Mouse (Mus musculus) intestine, postnatal 0 days (tissue): ENCODE measurements at regions not wholly inside any gene's neighbourhood (a gene's known extent, or its start where the extent isn't known, plus 50 kb on each side); places are given as distances from the start of the nearest gene placed in this dataset.
A peak's percentile ranks its signal among the peaks of the same experiment; 100 is the strongest.

Experiments used
- ATAC-seq: fragments of 200-750 bp; cut with Nextera tagmentation; 2 replicates; pipeline ENCODE4 v1.8.0; 2017; ENCODE audit warnings: mild to moderate bottlenecking, moderate TSS enrichment, moderate library complexity
- H3K27ac ChIP-seq: fragments of 300-500 bp; sonication (generic); 2 replicates; pipeline ENCODE4 v1.5.1; 2014; ENCODE audit warnings: mild to moderate bottlenecking, low read depth, low read length, moderate library complexity
- H3K27me3 ChIP-seq: fragments of 300-500 bp; sonication (generic); replicated peaks from 2 replicates; pipeline ENCODE4 v1.6.1; 2014; ENCODE audit warnings: low read length, mixed read lengths; ENCODE audit not compliant: control insufficient read depth, insufficient read depth
- H3K36me3 ChIP-seq: fragments of 300-500 bp; sonication (generic); 2 replicates; pipeline ENCODE4 v1.6.1; 2014; ENCODE audit warnings: mild to moderate bottlenecking, moderate library complexity; ENCODE audit not compliant: control insufficient read depth, insufficient read depth
- H3K4me1 ChIP-seq: fragments of 300-500 bp; sonication (generic); replicated peaks from 2 replicates; pipeline ENCODE4 v1.6.1; 2014; ENCODE audit warnings: antibody characterized with exemption, low read length, mixed read lengths; ENCODE audit not compliant: control insufficient read depth, insufficient read depth
- H3K4me2 ChIP-seq: fragments of 300-500 bp; sonication (generic); replicated peaks from 2 replicates; pipeline ENCODE4 v1.6.1; 2014; ENCODE audit warnings: low read depth, mild to moderate bottlenecking, moderate library complexity
- H3K4me3 ChIP-seq: fragments of 300-500 bp; sonication (generic); 2 replicates; pipeline ENCODE4 v1.5.1; 2014; ENCODE audit warnings: low read depth, low read length
- H3K9ac ChIP-seq: fragments of 300-500 bp; sonication (generic); 2 replicates; pipeline ENCODE4 v1.6.1; 2014; ENCODE audit warnings: mild to moderate bottlenecking, low read depth, low read length
- H3K9me3 ChIP-seq: fragments of 300-500 bp; sonication (generic); 2 replicates; pipeline ENCODE4 v1.6.1; 2016; ENCODE audit warnings: mixed run types; ENCODE audit not compliant: control insufficient read depth
- CTCF ChIP-seq: sonication (generic); IDR thresholded peaks from 2 replicates; pipeline ENCODE4 v1.5.1; 2016; ENCODE audit warnings: low read depth, mild to moderate bottlenecking, control low read depth, antibody characterized with exemption, moderate library complexity
- WGBS: fragments of 180-500 bp; shearing (Covaris S2); extraction: QIAGEN DNeasy Blood & Tissue Kit; methylation state at CpG from one replicate; pipeline ENCODE4 v1.1.7; 2014; 5-methylcytosine and 5-hydroxymethylcytosine counted together

DNA sequence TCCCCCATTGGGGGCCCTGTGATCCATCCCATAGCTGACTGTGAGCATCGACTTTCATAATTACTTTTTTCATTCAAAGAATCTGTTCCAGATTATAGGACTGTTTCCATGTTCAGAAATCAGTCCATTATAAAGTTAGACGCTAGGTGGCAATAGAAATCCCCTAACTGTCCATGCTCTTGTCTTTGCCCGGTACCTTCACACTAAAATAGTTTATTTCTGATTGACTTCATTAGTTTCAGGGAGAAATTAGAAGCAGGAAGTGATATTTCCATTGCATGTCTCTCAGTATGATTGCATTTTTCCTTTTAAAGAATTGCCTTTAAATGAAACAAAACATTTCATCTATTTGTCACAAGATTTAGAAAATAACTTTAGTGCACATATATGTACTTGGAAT, 131.7 kb downstream of the Fbxo8 start:
- no peaks in the 10 kb centered on the region for H3K4me1 ChIP-seq
- 13% methylated on average over 3 of the region's 3 CpGs for WGBS
- no peak overlapping the region for H3K4me3 ChIP-seq
- TF ChIP-seq CTCF: peak; percentile 70
- ATAC-seq: no peak
- H3K27me3 ChIP-seq: no peaks in the 10 kb centered on the region
- no peak overlapping the region for H3K4me2 ChIP-seq
- H3K27ac ChIP-seq: no peak overlapping the region
- H3K36me3 ChIP-seq: no peaks in the 10 kb centered on the region
- no peaks in the 10 kb centered on the region for H3K9me3 ChIP-seq
- H3K9ac ChIP-seq: no peak overlapping the region

DNA sequence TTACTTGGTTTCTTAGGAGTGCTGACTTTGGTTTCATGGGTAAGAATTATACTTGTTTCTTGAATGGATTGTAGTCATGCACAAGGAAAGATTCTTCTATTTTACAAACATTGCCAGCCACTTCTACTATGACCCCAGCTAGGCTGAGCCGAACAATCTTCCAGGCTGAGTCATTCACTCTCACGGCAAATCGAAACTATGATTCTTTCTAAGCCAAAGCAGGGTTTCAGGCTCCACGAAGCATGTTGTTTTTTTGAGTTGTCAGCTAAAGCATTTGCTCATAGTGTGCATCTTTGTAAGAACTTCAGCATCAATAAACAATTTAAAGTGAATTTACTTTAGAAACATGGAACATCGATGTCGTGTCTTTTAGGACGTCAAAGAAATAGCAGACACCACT, 133.5 kb downstream of the Fbxo8 start:
- Histone ChIP-seq H3K27me3 (no peaks in the 10 kb centered on the region), H3K9me3 (no peaks in the 10 kb centered on the region), H3K36me3 (no peaks in the 10 kb centered on the region), H3K4me2 (no peak overlapping the region), H3K9ac (no peak overlapping the region), H3K4me3 (no peak overlapping the region), H3K4me1 (no peaks in the 10 kb centered on the region), H3K27ac (no peak overlapping the region)
- 66% methylated on average over 7 of the region's 7 CpGs for WGBS
- ATAC-seq: no peak
- no peak for TF ChIP-seq CTCF

DNA sequence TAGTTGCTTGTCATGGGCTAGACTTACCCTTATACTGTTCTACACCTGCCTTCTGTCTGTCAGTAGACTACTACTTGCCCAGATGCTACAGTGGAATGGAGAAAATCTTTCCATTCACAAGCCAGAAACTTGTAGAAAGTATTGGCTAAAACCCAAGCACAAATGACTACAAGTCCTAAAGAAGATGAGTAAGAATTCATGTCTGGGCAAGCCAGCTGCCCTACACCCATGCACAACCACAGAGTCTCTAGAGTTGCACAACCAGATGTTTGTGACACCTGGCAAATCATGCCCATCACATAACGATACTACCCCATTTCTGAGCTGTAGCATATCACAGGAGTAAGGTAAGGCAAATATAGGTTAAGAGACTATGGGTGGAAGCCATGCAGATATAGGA, 144.5 kb downstream of the Fbxo8 start:
- H3K4me2 ChIP-seq: no peak overlapping the region
- TF ChIP-seq CTCF: no peak
- no peak overlapping the region for H3K9ac ChIP-seq
- WGBS: 89% methylated on average over 1 of the region's 1 CpGs
- no peaks in the 10 kb centered on the region for H3K4me1 ChIP-seq
- no peak overlapping the region for H3K4me3 ChIP-seq
- ATAC-seq: no peak
- no peaks in the 10 kb centered on the region for H3K9me3 ChIP-seq
- no peaks in the 10 kb centered on the region for H3K36me3 ChIP-seq
- H3K27ac ChIP-seq: no peak overlapping the region
- H3K27me3 ChIP-seq: no peaks in the 10 kb centered on the region

DNA sequence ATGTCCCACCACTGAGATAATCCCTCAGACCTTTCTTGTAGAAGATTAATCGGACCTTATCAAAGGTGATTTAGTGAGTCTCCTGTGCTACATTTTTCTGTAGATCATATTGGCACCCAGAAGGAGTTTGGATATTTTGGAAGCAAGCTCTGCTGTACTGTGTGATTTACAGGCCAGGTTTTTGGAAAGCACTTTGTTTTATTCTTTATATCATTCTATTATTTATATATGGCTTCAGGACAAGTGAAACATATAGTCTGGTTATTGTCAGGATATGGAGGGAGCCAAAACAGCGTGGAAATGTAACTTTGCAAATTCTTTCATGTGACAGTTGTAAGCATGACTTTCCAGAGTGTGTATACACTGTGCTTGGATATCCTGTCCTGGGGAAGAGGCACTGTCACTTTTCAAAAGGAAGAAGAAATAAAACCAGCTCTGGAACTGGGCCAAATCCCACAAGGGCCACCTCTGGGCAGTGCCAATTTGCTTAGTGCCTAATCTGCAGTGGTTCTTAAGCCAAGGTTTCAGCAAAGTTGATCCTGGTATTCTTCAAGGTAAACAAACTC, 149.8 kb downstream of the Fbxo8 start:
- H3K27ac ChIP-seq: no peak overlapping the region
- no peak for TF ChIP-seq CTCF

DNA sequence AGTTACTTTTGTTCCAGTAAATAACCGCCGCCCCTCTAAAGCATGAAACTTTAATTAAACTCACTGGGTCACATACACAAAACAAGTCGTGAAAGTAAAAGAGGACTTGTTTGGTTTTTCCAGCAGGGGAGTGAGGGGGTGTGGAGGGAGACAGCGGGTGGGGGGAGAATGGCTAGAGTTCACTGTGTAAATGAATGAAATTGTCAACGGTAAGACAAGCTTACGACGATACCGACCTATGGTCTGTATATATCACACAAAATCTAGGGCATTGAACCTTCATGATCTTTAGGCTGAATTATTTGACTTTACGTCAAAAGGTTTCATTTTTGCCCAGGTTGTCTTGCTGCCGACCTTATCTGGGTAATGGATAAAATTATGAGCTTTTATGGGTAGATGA, 155.5 kb downstream of the Fbxo8 start:
- no peak overlapping the region for H3K4me3 ChIP-seq
- no peak for TF ChIP-seq CTCF
- H3K9me3 ChIP-seq: no peaks in the 10 kb centered on the region
- H3K27me3 ChIP-seq: no peaks in the 10 kb centered on the region
- no peak overlapping the region for H3K27ac ChIP-seq
- ATAC-seq: no peak
- H3K9ac ChIP-seq: no peak overlapping the region
- no peaks in the 10 kb centered on the region for H3K4me1 ChIP-seq
- no peaks in the 10 kb centered on the region for H3K36me3 ChIP-seq
- 48% methylated on average over 10 of the region's 10 CpGs for WGBS
- no peak overlapping the region for H3K4me2 ChIP-seq

More for the DNA sequence above, 149.8 kb downstream of the Fbxo8 start:
- H3K9me3 ChIP-seq: no peaks in the 10 kb centered on the region
- no peak overlapping the region for H3K9ac ChIP-seq
- H3K36me3 ChIP-seq: no peaks in the 10 kb centered on the region
- no peaks in the 10 kb centered on the region for H3K4me1 ChIP-seq
- no peak overlapping the region for H3K4me3 ChIP-seq
- H3K4me2 ChIP-seq: no peak overlapping the region
- ATAC-seq: no peak
- H3K27me3 ChIP-seq: no peaks in the 10 kb centered on the region
- 56% methylated on average over 2 of the region's 2 CpGs for WGBS

DNA sequence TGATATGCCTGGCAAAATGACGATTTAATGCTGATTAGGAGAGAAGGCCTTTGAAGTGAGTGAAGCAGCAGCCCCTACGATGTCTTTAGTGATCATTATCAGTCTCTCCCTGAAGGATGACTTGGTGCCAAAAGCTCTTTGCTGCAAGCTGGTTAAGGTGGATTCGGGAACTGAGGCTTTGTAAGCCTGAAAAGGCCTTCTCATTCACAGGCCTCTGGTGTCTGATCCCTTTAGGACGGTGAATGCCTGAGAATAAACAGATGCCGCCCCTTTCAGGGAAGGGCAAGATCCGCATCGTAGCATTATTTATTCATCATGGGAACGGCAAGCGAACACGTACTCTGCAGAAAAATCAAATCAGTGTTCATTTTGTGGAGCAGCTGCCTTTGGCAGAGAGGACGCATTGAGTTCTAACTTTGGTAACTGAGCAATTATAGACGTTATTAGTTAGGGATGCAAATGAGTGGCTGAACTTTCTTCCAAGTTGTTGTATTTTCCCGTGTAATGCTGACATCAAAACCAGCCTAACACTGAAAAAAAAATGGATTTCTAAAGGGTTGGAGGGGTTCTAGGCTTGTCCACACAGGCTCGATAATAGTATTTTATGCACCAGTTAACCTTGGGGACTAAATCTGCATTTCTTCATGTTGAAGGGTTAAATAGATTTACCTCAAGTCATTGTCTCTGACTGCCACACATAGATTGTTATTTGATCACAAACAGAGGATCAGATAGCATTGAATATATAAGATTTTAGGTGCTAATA, 156.2 kb downstream of the Fbxo8 start:
- Histone ChIP-seq H3K27ac (no peak overlapping the region), H3K27me3 (no peaks in the 10 kb centered on the region), H3K4me1 (no peaks in the 10 kb centered on the region), H3K9ac (no peak overlapping the region), H3K36me3 (no peaks in the 10 kb centered on the region), H3K9me3 (no peaks in the 10 kb centered on the region), H3K4me3 (no peak overlapping the region), H3K4me2 (no peak overlapping the region)
- no peak for TF ChIP-seq CTCF
- ATAC-seq: no peak
- whole genome bisulfite sequencing: 40% methylated on average over 14 of the region's 14 CpGs
